Mouse (Mus musculus): ENCODE measurements around the gene Klhl23. TPM values are rescaled to one million over a fixed set of nuclear protein-coding genes. Genes with fewer than 3 reads are reported as not detected.

Gene Klhl23
- polyA plus RNA-seq, 1 experiment from 2014 or later = 31.5 TPM

DNA sequence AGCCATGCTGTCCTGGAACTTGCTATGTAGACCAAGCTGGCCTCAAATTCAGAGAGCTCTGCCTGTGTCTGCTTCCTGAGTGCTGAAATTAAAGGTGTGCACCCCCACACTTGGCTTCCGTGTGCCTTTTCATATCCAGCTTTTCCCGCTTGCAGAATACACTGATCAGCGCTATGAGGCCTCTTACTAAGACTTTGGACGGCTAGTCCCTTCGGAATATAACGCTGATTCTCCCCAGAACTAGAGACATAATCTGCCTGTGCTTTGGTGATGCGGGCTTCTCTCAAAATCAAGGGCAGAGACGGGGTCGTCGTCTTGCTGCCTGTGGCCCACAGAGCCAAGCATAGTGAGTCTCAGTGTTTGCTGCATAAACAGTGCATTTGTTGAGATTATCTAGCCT is 4.2 kb downstream of the Klhl23 start:
- ATAC-seq (ENCODE audit: low FRiP score, low TSS enrichment) = no peak
- no peaks in the 10 kb centered on the region for H3K27me3 ChIP-seq (ENCODE audit: insufficient read depth, low read length)
- no peak overlapping the region for H3K4me3 ChIP-seq (ENCODE audit: low read length)
- peaks cover 26% of the 10 kb centered on the region; the same call in 1 of the 2 replicates for H3K36me3 ChIP-seq (ENCODE audit: insufficient read depth, low read length)
- 86% methylated on average over 10 of the region's 10 CpGs for WGBS
- no peak overlapping the region for H3K4me2 ChIP-seq (replicated peaks; ENCODE audit: low read depth, low read length)
- peaks cover 22% of the 10 kb centered on the region; the same call in 1 of the 2 replicates for H3K4me1 ChIP-seq (ENCODE audit: insufficient read depth, low read length)
- H3K27ac ChIP-seq (ENCODE audit: low read length) = no peak overlapping the region
- H3K9me3 ChIP-seq (ENCODE audit: low read length) = no peaks in the 10 kb centered on the region
- no peak overlapping the region for H3K9ac ChIP-seq (replicated peaks; ENCODE audit: low read length)

DNA sequence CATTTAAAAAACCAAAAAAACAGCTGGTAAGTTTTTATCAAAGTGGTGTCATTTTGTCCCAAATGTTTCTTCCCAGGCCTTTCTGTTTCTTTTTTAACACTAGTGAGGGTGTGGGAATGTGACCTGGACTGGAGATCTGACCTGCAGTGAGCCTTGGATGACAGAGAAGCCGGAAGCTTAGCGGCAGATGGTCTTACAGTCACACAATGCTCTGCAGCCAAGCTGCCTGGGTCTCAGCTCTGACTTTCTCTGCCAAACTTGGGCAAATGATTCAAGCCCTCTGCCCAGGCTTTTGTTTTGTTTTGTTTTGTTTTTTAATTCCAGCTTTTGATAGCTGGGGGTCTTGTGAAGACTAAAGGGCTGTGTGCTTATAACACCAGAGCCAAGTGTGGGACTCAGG is 4.6 kb downstream of the Klhl23 start:
- no peak overlapping the region for H3K27ac ChIP-seq (ENCODE audit: low read length)
- peaks cover 30% of the 10 kb centered on the region; the same call in 1 of the 2 replicates for H3K36me3 ChIP-seq (ENCODE audit: insufficient read depth, low read length)
- WGBS = 49% methylated on average over 2 of the region's 2 CpGs

DNA sequence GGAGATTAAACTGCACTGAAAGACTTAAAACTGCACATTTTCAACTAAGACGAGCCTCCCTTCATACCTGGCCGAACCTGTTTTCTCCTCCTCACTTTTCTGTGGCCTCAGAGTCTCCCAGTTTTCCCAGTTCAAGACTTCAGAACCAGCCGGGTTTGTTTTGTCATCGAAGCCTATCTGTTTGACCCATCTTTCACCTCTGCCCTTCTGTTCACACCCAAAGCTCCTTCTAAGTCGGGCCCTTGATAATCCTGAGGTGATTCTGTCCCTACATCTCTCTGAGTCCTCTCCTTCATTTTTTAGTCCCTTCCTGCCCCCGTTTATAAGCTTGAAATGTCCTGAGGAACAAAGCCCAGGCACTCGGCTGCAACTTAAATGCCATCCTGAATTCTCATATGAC is 6.3 kb downstream of the Klhl23 start:
- WGBS = 28% methylated on average over 7 of the region's 7 CpGs

More for the DNA sequence above, 4.6 kb downstream of the Klhl23 start:
- Histone ChIP-seq H3K4me3 (ENCODE audit: low read length) (no peak overlapping the region), H3K27me3 (ENCODE audit: insufficient read depth, low read length) (no peaks in the 10 kb centered on the region), H3K4me1 (ENCODE audit: insufficient read depth, low read length) (peaks cover 22% of the 10 kb centered on the region; the same call in 1 of the 2 replicates), H3K9ac (replicated peaks; ENCODE audit: low read length) (0 out of 2 replicates have a peak overlapping the region, but pooled peaks have one; percentile 16), H3K4me2 (replicated peaks; ENCODE audit: low read depth, low read length) (no peak overlapping the region), H3K9me3 (ENCODE audit: low read length) (no peaks in the 10 kb centered on the region)
- no peak for ATAC-seq (ENCODE audit: low FRiP score, low TSS enrichment)

DNA sequence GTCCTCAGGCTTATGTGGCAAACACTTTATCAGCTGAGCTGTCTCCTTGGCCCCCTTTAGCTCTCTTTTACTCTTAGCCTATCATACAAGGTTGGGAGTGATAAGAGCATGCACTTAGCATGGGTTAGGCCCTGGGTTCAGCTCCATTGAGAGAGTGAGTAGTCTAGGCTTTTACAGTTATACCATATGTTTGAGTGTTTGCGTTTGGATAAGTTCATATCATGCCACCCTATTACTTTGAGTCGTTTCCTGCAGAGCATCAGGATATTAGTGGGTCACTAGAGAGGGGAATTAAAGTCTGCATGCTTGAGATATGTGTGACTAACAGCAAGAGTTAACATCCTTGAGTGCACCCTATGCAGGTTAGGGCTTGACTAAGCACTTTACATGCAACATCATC is 7.9 kb downstream of the Klhl23 start:
- Histone ChIP-seq H3K9ac (replicated peaks; ENCODE audit: low read length) (no peak overlapping the region), H3K9me3 (ENCODE audit: low read length) (no peaks in the 10 kb centered on the region), H3K27ac (ENCODE audit: low read length) (no peak overlapping the region), H3K4me3 (ENCODE audit: low read length) (no peak overlapping the region), H3K4me2 (replicated peaks; ENCODE audit: low read depth, low read length) (no peak overlapping the region), H3K27me3 (ENCODE audit: insufficient read depth, low read length) (no peaks in the 10 kb centered on the region), H3K36me3 (ENCODE audit: insufficient read depth, low read length) (peaks cover 44% of the 10 kb centered on the region), H3K4me1 (ENCODE audit: insufficient read depth, low read length) (peaks cover 6% of the 10 kb centered on the region; the same call in 1 of the 2 replicates)
- 90% methylated on average over 2 of the region's 2 CpGs for whole genome bisulfite sequencing
- no peak for ATAC-seq (ENCODE audit: low FRiP score, low TSS enrichment)

More for the DNA sequence above, 6.3 kb downstream of the Klhl23 start:
- ATAC-seq (ENCODE audit: low FRiP score, low TSS enrichment) = no peak
- Histone ChIP-seq H3K36me3 (ENCODE audit: insufficient read depth, low read length) (peaks cover 34% of the 10 kb centered on the region; the same call in 1 of the 2 replicates), H3K9ac (replicated peaks; ENCODE audit: low read length) (no peak overlapping the region), H3K4me2 (replicated peaks; ENCODE audit: low read depth, low read length) (no peak overlapping the region), H3K4me3 (ENCODE audit: low read length) (no peak overlapping the region), H3K27ac (ENCODE audit: low read length) (no peak overlapping the region), H3K9me3 (ENCODE audit: low read length) (no peaks in the 10 kb centered on the region), H3K27me3 (ENCODE audit: insufficient read depth, low read length) (no peaks in the 10 kb centered on the region), H3K4me1 (ENCODE audit: insufficient read depth, low read length) (peaks cover 16% of the 10 kb centered on the region; the same call in 1 of the 2 replicates)

DNA sequence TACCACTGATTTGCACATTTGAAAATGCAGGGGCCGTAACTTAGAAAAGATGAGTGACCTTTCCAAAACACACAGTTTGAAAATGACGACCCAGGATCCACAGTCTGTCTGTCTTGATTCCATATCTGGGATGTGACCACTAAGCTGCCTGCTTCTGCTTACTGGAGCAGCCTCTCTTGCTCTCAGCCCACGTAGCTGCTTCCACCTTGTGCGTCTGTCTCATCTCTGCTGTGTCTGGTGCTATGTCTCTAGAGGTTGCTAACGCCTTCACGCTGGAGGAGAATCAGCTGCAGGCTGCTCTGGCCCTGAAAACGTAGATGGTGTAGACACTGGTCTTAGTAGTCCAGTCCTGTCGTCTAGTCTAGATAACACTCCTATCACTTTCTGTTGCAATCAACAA is 8.4 kb downstream of the Klhl23 start:
- no peaks in the 10 kb centered on the region for H3K27me3 ChIP-seq (ENCODE audit: insufficient read depth, low read length)
- no peak overlapping the region for H3K4me3 ChIP-seq (ENCODE audit: low read length)
- H3K9me3 ChIP-seq (ENCODE audit: low read length) = no peaks in the 10 kb centered on the region
- no peak overlapping the region for H3K27ac ChIP-seq (ENCODE audit: low read length)
- no peak overlapping the region for H3K9ac ChIP-seq (replicated peaks; ENCODE audit: low read length)
- H3K36me3 ChIP-seq (ENCODE audit: insufficient read depth, low read length) = peaks cover 46% of the 10 kb centered on the region
- H3K4me1 ChIP-seq (ENCODE audit: insufficient read depth, low read length) = peaks cover 6% of the 10 kb centered on the region; the same call in 1 of the 2 replicates
- 90% methylated on average over 8 of the region's 8 CpGs for WGBS
- H3K4me2 ChIP-seq (replicated peaks; ENCODE audit: low read depth, low read length) = no peak overlapping the region
- no peak for ATAC-seq (ENCODE audit: low FRiP score, low TSS enrichment)

- Histone ChIP-seq H3K9me3 (ENCODE audit: low read length) (no peaks in the 10 kb centered on the region), H3K4me2 (replicated peaks; ENCODE audit: low read depth, low read length) (no peak overlapping the region), H3K36me3 (ENCODE audit: insufficient read depth, low read length) (peaks cover 24% of the 10 kb centered on the region), H3K4me1 (ENCODE audit: insufficient read depth, low read length) (no peaks in the 10 kb centered on the region), H3K27ac (ENCODE audit: low read length) (no peak overlapping the region), H3K9ac (replicated peaks; ENCODE audit: low read length) (no peak overlapping the region), H3K4me3 (ENCODE audit: low read length) (no peak overlapping the region), H3K27me3 (ENCODE audit: insufficient read depth, low read length) (no peaks in the 10 kb centered on the region)
- 93% methylated on average over 7 of the region's 7 CpGs for WGBS
- ATAC-seq (ENCODE audit: low FRiP score, low TSS enrichment) = no peak
Observed at GRCm38 (mm10) chr2:69837244-69837967, 15.7 kb downstream of the Klhl23 start.

DNA sequence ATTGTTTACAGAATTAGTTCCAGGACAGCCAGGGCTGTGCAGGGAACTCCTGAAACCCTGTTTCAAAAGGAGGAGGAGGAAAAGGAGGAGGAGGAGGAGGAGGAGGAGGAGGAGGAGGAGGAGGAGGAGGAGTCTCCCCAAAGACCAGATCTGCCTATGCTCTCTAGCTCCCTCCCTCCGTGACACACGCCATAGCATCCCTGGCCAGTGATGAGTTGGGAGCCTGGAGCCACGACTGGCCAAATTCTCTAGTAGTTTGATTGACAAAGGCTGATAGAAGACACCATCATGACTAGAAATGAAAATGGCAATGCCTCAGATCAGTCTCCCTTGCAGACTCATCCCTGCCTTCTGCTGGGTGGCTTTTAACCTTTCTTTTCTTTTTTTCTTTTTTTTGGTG is 16.3 kb downstream of the Klhl23 start:
- Histone ChIP-seq H3K27me3 (ENCODE audit: insufficient read depth, low read length) (no peaks in the 10 kb centered on the region), H3K9me3 (ENCODE audit: low read length) (no peaks in the 10 kb centered on the region), H3K27ac (ENCODE audit: low read length) (no peak overlapping the region), H3K4me2 (replicated peaks; ENCODE audit: low read depth, low read length) (no peak overlapping the region), H3K4me1 (ENCODE audit: insufficient read depth, low read length) (no peaks in the 10 kb centered on the region), H3K9ac (replicated peaks; ENCODE audit: low read length) (no peak overlapping the region), H3K4me3 (ENCODE audit: low read length) (no peak overlapping the region), H3K36me3 (ENCODE audit: insufficient read depth, low read length) (peaks cover 23% of the 10 kb centered on the region)
- ATAC-seq (ENCODE audit: low FRiP score, low TSS enrichment) = no peak
- WGBS = 41% methylated on average over 3 of the region's 3 CpGs

DNA sequence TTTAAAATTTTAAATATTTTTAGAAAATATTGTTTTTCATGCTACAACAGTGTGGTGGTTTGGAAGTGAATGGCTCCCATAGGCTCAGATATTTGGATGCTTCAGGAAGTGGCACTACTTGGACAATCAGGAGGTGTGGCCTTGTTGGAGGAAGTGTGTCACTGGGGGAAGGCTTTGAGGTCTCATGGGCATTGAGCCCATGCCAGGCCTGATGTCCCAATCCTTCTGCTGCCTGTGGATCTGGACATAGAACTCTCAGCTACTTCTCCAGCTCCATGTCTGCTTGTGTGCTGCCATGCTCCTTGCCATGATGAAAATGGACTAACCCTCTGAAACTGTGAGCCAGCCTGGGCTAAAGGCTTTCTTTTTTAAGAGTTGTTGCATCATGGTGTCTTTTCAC is 17.0 kb downstream of the Klhl23 start:
- H3K27ac ChIP-seq (ENCODE audit: low read length) = no peak overlapping the region
- H3K9ac ChIP-seq (replicated peaks; ENCODE audit: low read length) = no peak overlapping the region
- no peaks in the 10 kb centered on the region for H3K9me3 ChIP-seq (ENCODE audit: low read length)
- no peak for ATAC-seq (ENCODE audit: low FRiP score, low TSS enrichment)
- H3K36me3 ChIP-seq (ENCODE audit: insufficient read depth, low read length) = peaks cover 16% of the 10 kb centered on the region
- no peaks in the 10 kb centered on the region for H3K4me1 ChIP-seq (ENCODE audit: insufficient read depth, low read length)
- H3K27me3 ChIP-seq (ENCODE audit: insufficient read depth, low read length) = no peaks in the 10 kb centered on the region
- H3K4me3 ChIP-seq (ENCODE audit: low read length) = no peak overlapping the region
- H3K4me2 ChIP-seq (replicated peaks; ENCODE audit: low read depth, low read length) = no peak overlapping the region

- no peaks in the 10 kb centered on the region for H3K4me1 ChIP-seq (ENCODE audit: insufficient read depth, low read length)
- no peaks in the 10 kb centered on the region for H3K9me3 ChIP-seq (ENCODE audit: low read length)
- ATAC-seq (ENCODE audit: low FRiP score, low TSS enrichment) = no peak
- H3K36me3 ChIP-seq (ENCODE audit: insufficient read depth, low read length) = peaks cover 7% of the 10 kb centered on the region; the same call in 1 of the 2 replicates
- no peak overlapping the region for H3K4me2 ChIP-seq (replicated peaks; ENCODE audit: low read depth, low read length)
- WGBS = 51% methylated on average over 6 of the region's 6 CpGs
- H3K27ac ChIP-seq (ENCODE audit: low read length) = no peak overlapping the region
- H3K9ac ChIP-seq (replicated peaks; ENCODE audit: low read length) = no peak overlapping the region
- no peaks in the 10 kb centered on the region for H3K27me3 ChIP-seq (ENCODE audit: insufficient read depth, low read length)
- H3K4me3 ChIP-seq (ENCODE audit: low read length) = no peak overlapping the region
Observed at GRCm38 (mm10) chr2:69840261-69840660, 18.5 kb downstream of the Klhl23 start.

DNA sequence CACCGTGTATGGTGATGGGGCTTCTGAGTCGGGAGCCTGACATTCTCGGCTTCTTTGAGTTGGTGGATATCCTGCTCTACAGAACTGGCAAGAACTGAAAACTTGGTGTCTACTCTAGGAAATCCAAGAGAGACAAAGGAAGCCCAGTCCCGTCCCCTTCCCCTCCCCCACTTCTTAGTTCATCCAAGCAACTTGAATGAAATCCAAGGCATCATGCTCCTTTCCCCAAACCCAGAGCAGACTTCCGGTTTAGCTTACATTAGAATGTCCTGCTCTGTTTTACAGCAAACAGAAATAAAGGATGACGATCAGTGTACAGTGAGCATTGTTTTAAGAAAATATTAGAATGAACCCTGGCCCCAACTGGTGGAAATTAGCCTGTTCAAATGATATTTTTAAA is 27.5 kb downstream of the Klhl23 start:
- H3K9me3 ChIP-seq (ENCODE audit: low read length) = no peaks in the 10 kb centered on the region
- no peaks in the 10 kb centered on the region for H3K4me1 ChIP-seq (ENCODE audit: insufficient read depth, low read length)
- no peaks in the 10 kb centered on the region for H3K27me3 ChIP-seq (ENCODE audit: insufficient read depth, low read length)
- H3K36me3 ChIP-seq (ENCODE audit: insufficient read depth, low read length) = no peaks in the 10 kb centered on the region
- no peak for ATAC-seq (ENCODE audit: low FRiP score, low TSS enrichment)
- H3K4me2 ChIP-seq (replicated peaks; ENCODE audit: low read depth, low read length) = no peak overlapping the region
- 0 out of 2 replicates have a peak overlapping the region, but pooled peaks have one; percentile 39 for H3K27ac ChIP-seq (ENCODE audit: low read length)
- H3K4me3 ChIP-seq (ENCODE audit: low read length) = no peak overlapping the region
- 70% methylated on average over 6 of the region's 6 CpGs for WGBS
- H3K9ac ChIP-seq (replicated peaks; ENCODE audit: low read length) = no peak overlapping the region

Measured in kidney, embryonic 16.5 days (tissue).